Mouse (Mus musculus) inflammation-experienced regulatory T-cells, adult 16 weeks (primary cell): ENCODE results near the gene Ache. TPM values are rescaled to one million over a fixed set of nuclear protein-coding genes. Genes with fewer than 3 reads are reported as not detected.

Experiments
- polyA plus RNA-seq: library from polyadenylated mRNA; unstranded; fragments of 100-300 nt; shearing (Covaris generic); gene quantifications from one replicate; pipeline ENCODE4 v1.2.1, GENCODE M21; 2017

Ache gene
- 0.51 TPM for polyA plus RNA-seq

GRCm38 (mm10) chr5:137287032-137287952, at the start of gene Ache:
Gene Ache (plus strand): TSS chr5:137287519.

GRCm38 (mm10) chr5:137293839-137294743, 6.8 kb downstream of the Ache start, which contains the start of gene Ufsp1:
Gene Ufsp1 (plus strand): TSS chr5:137294629.

GRCm38 (mm10) chr5:137307071-137307912, 20.0 kb downstream of the Ache start, which contains the start of gene Srrt:
Gene Srrt (minus strand): TSS chr5:137307674.

GRCm38 (mm10) chr5:137314193-137315083, 27.1 kb downstream of the Ache start, which contains the start of gene Trip6:
Gene Trip6 (minus strand): TSS chr5:137314404.

GRCm38 (mm10) chr5:137333512-137334174, 46.3 kb downstream of the Ache start, which contains the start of gene Slc12a9:
Gene Slc12a9 (minus strand): TSS chr5:137333597.

Other genes starting within 250 kb of the Ache start
- gene Ap1s1, start 241.4 kb upstream of the Ache start, polyA plus RNA-seq = 100.0 TPM
- gene Serpine1, start 215.3 kb upstream of the Ache start, polyA plus RNA-seq = not detected
- 18.8 TPM for gene Trim56, start 171.3 kb upstream of the Ache start, polyA plus RNA-seq
- not detected for gene Muc3, start 138.2 kb upstream of the Ache start, polyA plus RNA-seq
- 2.4 TPM for gene Muc3a, start 75.1 kb upstream of the Ache start, polyA plus RNA-seq
- 1.8 TPM for gene Ufsp1, start 7.1 kb downstream of the Ache start, polyA plus RNA-seq
- 108 TPM for gene Srrt, start 20.2 kb downstream of the Ache start, polyA plus RNA-seq
- 9.0 TPM for gene Trip6, start 26.9 kb downstream of the Ache start, polyA plus RNA-seq
- 28.5 TPM for gene Slc12a9, start 46.1 kb downstream of the Ache start, polyA plus RNA-seq
- not detected for gene Ephb4, start 62.6 kb downstream of the Ache start, polyA plus RNA-seq
- 0.67 TPM for gene Zan, start 189.5 kb downstream of the Ache start, polyA plus RNA-seq
- gene Pop7, start 215.0 kb downstream of the Ache start, polyA plus RNA-seq = 48.1 TPM
- gene Gigyf1, start 231.0 kb downstream of the Ache start, polyA plus RNA-seq = 3.9 TPM
- not detected for gene Epo, start 245.7 kb downstream of the Ache start, polyA plus RNA-seq
- gene Gnb2, start 246.0 kb downstream of the Ache start, polyA plus RNA-seq = 205 TPM